Mouse (Mus musculus): ENCODE measurements around the gene Abca12.

Gene Abca12

GRCm38 (mm10) chr1:71330349-71330748 lies 84.4 kb downstream of the Abca12 start:
- no peak for DNase-seq

- DNase-seq: no peak
Observed at GRCm38 (mm10) chr1:71312171-71312570, 102.5 kb downstream of the Abca12 start.

GRCm38 (mm10) chr1:71310614-71311013 lies 104.1 kb downstream of the Abca12 start:
- DNase-seq: no peak

- no peak for DNase-seq
Observed at GRCm38 (mm10) chr1:71307362-71307761, 107.3 kb downstream of the Abca12 start.

GRCm38 (mm10) chr1:71306196-71306595 lies 108.5 kb downstream of the Abca12 start:
- DNase-seq: no peak

- no peak for DNase-seq
Observed at GRCm38 (mm10) chr1:71304588-71304987, 110.1 kb downstream of the Abca12 start.

- DNase-seq: no peak
Observed at GRCm38 (mm10) chr1:71297021-71297420, 117.7 kb downstream of the Abca12 start.

GRCm38 (mm10) chr1:71296585-71296984 lies 118.1 kb downstream of the Abca12 start:
- DNase-seq: no peak

- DNase-seq: no peak
Observed at GRCm38 (mm10) chr1:71291917-71292316, 122.8 kb downstream of the Abca12 start.

GRCm38 (mm10) chr1:71289511-71289910 lies 125.2 kb downstream of the Abca12 start:
- DNase-seq: peak; percentile 73

GRCm38 (mm10) chr1:71276940-71277339 lies 137.8 kb downstream of the Abca12 start:
- DNase-seq: no peak

GRCm38 (mm10) chr1:71272550-71272949 lies 142.2 kb downstream of the Abca12 start:
- no peak for DNase-seq

- DNase-seq: no peak
Observed at GRCm38 (mm10) chr1:71272077-71272476, 142.6 kb downstream of the Abca12 start.

- DNase-seq: no peak
Observed at GRCm38 (mm10) chr1:71270083-71270482, 144.6 kb downstream of the Abca12 start.

GRCm38 (mm10) chr1:71266630-71267029 lies 148.1 kb downstream of the Abca12 start:
- DNase-seq: no peak

- DNase-seq: no peak
Observed at GRCm38 (mm10) chr1:71263532-71263931, 151.2 kb downstream of the Abca12 start.

GRCm38 (mm10) chr1:71244647-71245046 lies 170.1 kb downstream of the Abca12 start:
- no peak for DNase-seq

GRCm38 (mm10) chr1:71241396-71241795 lies 173.3 kb downstream of the Abca12 start:
- no peak for DNase-seq

- DNase-seq: no peak
Observed at GRCm38 (mm10) chr1:71239586-71239985, 175.1 kb downstream of the Abca12 start.

- peak; percentile 31 for DNase-seq
Observed at GRCm38 (mm10) chr1:71235335-71235734, 179.4 kb downstream of the Abca12 start.

- DNase-seq: no peak
Observed at GRCm38 (mm10) chr1:71231211-71231610, 183.5 kb downstream of the Abca12 start.

GRCm38 (mm10) chr1:71203581-71203980 lies 211.1 kb downstream of the Abca12 start:
- DNase-seq: no peak

- DNase-seq: no peak
Observed at GRCm38 (mm10) chr1:71196191-71196590, 218.5 kb downstream of the Abca12 start.

GRCm38 (mm10) chr1:71195333-71195732 lies 219.4 kb downstream of the Abca12 start:
- DNase-seq: no peak

- DNase-seq: no peak
Observed at GRCm38 (mm10) chr1:71193931-71194330, 220.8 kb downstream of the Abca12 start.
